Mouse (Mus musculus) liver, postnatal 0 days (tissue): ENCODE measurements around the gene Mllt6. TPM values are rescaled to one million over a fixed set of nuclear protein-coding genes. Genes with fewer than 3 reads are reported as not detected.

Source experiments
- ATAC-seq: fragments of 200-750 bp; cut with Nextera tagmentation; 2 replicates; pipeline ENCODE4 v1.8.0; 2017; ENCODE audit warnings: mild to moderate bottlenecking, moderate library complexity
- DNase-seq: peaks from one replicate; pipeline ENCODE4 v3.0.0-alpha.2; 2016
- H3K27ac ChIP-seq: fragments of 300-500 bp; sonication (generic); 2 replicates; pipeline ENCODE4 v1.5.1; 2014; ENCODE audit warnings: antibody characterized with exemption, moderate library complexity, mild to moderate bottlenecking, low read depth
- H3K27me3 ChIP-seq: fragments of 300-500 bp; sonication (generic); 2 replicates; pipeline ENCODE4 v1.6.1; 2014; ENCODE audit warnings: low read length, control low read depth, mixed read lengths; ENCODE audit not compliant: insufficient read depth
- H3K36me3 ChIP-seq: fragments of 300-500 bp; sonication (generic); replicated peaks from 2 replicates; pipeline ENCODE4 v1.6.1; 2014; ENCODE audit warnings: mild to moderate bottlenecking, control low read depth, low read length, moderate library complexity, mixed read lengths; ENCODE audit not compliant: insufficient read depth
- H3K4me1 ChIP-seq: fragments of 300-500 bp; sonication (generic); 2 replicates; pipeline ENCODE4 v1.6.1; 2014; ENCODE audit warnings: antibody characterized with exemption, mild to moderate bottlenecking, control low read depth; ENCODE audit not compliant: insufficient read depth
- H3K4me2 ChIP-seq: fragments of 300-500 bp; sonication (generic); 2 replicates; pipeline ENCODE4 v1.6.1; 2014; ENCODE audit warnings: low read depth, mild to moderate bottlenecking, low read length, moderate library complexity, mixed read lengths
- H3K4me3 ChIP-seq: fragments of 300-500 bp; sonication (generic); 2 replicates; pipeline ENCODE4 v1.5.1; 2014; ENCODE audit warnings: low read depth, low read length
- H3K9ac ChIP-seq: fragments of 300-500 bp; sonication (generic); replicated peaks from 2 replicates; pipeline ENCODE4 v1.6.1; 2014; ENCODE audit warnings: mild to moderate bottlenecking, moderate library complexity
- H3K9me3 ChIP-seq: fragments of 300-500 bp; sonication (generic); 2 replicates; pipeline ENCODE4 v1.6.1; 2016; ENCODE audit warnings: mild to moderate bottlenecking, control low read depth, low read length, mixed read lengths
- CTCF ChIP-seq: sonication (generic); IDR thresholded peaks from 2 replicates; pipeline ENCODE4 v1.5.1; 2016; ENCODE audit warnings: antibody characterized with exemption, low read depth
- EP300 ChIP-seq: IDR thresholded peaks from 2 replicates; pipeline ENCODE4 v1.6.1; 2016; ENCODE audit warnings: antibody characterized with exemption, low read depth, mild to moderate bottlenecking
- WGBS: fragments of 180-500 bp; shearing (Covaris S2); extraction: QIAGEN DNeasy Blood & Tissue Kit; methylation state at CpG from one replicate; pipeline ENCODE4 v1.1.7; 2014; ENCODE audit not compliant: insufficient replicate concordance; 5-methylcytosine and 5-hydroxymethylcytosine counted together
- polyA plus RNA-seq: library from polyadenylated mRNA; unstranded; fragments of >200 nt; fragmentation: Nextera tagmentation; extraction: Ambion mirVana; gene quantifications from 2 replicates; pipeline ENCODE4 v1.2.1, GENCODE M21; 2015

The Mllt6 gene
- polyA plus RNA-seq, 1 experiment from 2014 or later, result 0.32 TPM

GRCm38 (mm10) chr11:97625551-97625950 is 37.7 kb upstream of the Mllt6 start:
- Histone ChIP-seq H3K27me3 (peaks cover 76% of the 10 kb centered on the region), H3K4me2 (no peak overlapping the region), H3K4me3 (no peak overlapping the region), H3K4me1 (peaks cover 8% of the 10 kb centered on the region; the same call in 1 of the 2 replicates), H3K9ac (no peak overlapping the region), H3K27ac (no peak overlapping the region), H3K36me3 (no peaks in the 10 kb centered on the region), H3K9me3 (no peaks in the 10 kb centered on the region)
- no peak for DNase-seq
- no peak for ATAC-seq
- TF ChIP-seq CTCF (no peak), EP300 (no peak)
- WGBS, result 40% methylated on average over 5 of the region's 5 CpGs

- no peak overlapping the region for H3K4me2 ChIP-seq
- ATAC-seq, result no peak
- H3K9ac ChIP-seq, result no peak overlapping the region
- H3K4me3 ChIP-seq, result no peak overlapping the region
- peaks cover 8% of the 10 kb centered on the region; the same call in 1 of the 2 replicates for H3K4me1 ChIP-seq
- no peaks in the 10 kb centered on the region for H3K9me3 ChIP-seq
- no peaks in the 10 kb centered on the region for H3K36me3 ChIP-seq
- TF ChIP-seq CTCF (no peak), EP300 (no peak)
- H3K27me3 ChIP-seq, result peaks cover 85% of the 10 kb centered on the region
- no peak overlapping the region for H3K27ac ChIP-seq
- no peak for DNase-seq
- 23% methylated on average over 13 of the region's 13 CpGs for whole genome bisulfite sequencing
Measured at GRCm38 (mm10) chr11:97626431-97626830, 36.8 kb upstream of the Mllt6 start.

GRCm38 (mm10) chr11:97626850-97627249 is 36.4 kb upstream of the Mllt6 start:
- 33% methylated on average over 10 of the region's 10 CpGs for WGBS
- peaks cover 87% of the 10 kb centered on the region for H3K27me3 ChIP-seq
- no peak for DNase-seq
- no peak for ATAC-seq
- H3K4me2 ChIP-seq, result no peak overlapping the region
- no peaks in the 10 kb centered on the region for H3K36me3 ChIP-seq
- peaks cover 8% of the 10 kb centered on the region; the same call in 1 of the 2 replicates for H3K4me1 ChIP-seq
- no peaks in the 10 kb centered on the region for H3K9me3 ChIP-seq
- H3K4me3 ChIP-seq, result no peak overlapping the region
- no peak overlapping the region for H3K9ac ChIP-seq
- no peak overlapping the region for H3K27ac ChIP-seq
- TF ChIP-seq EP300 (no peak), CTCF (no peak)

GRCm38 (mm10) chr11:97627556-97628302 is 35.5 kb upstream of the Mllt6 start:
- Histone ChIP-seq H3K36me3 (no peaks in the 10 kb centered on the region), H3K4me3 (peak overlapping the region; percentile 47), H3K4me2 (peak overlapping the region; percentile 85), H3K27me3 (peaks cover 87% of the 10 kb centered on the region), H3K9me3 (no peaks in the 10 kb centered on the region), H3K27ac (no peak overlapping the region), H3K9ac (no peak overlapping the region), H3K4me1 (peaks cover 8% of the 10 kb centered on the region; the same call in 1 of the 2 replicates)
- no peak for TF ChIP-seq CTCF
- no peak for TF ChIP-seq EP300
- DNase-seq (no peak), ATAC-seq (no peak)
- WGBS, result 17% methylated on average over 30 of the region's 30 CpGs

- DNase-seq (no peak), ATAC-seq (no peak)
- Histone ChIP-seq H3K9ac (no peak overlapping the region), H3K4me2 (peak overlapping the region; percentile 85), H3K27ac (no peak overlapping the region), H3K36me3 (no peaks in the 10 kb centered on the region), H3K4me1 (peaks cover 8% of the 10 kb centered on the region; the same call in 1 of the 2 replicates), H3K27me3 (peaks cover 83% of the 10 kb centered on the region), H3K4me3 (peak overlapping the region; percentile 47), H3K9me3 (no peaks in the 10 kb centered on the region)
- TF ChIP-seq EP300 (no peak), CTCF (no peak)
- 1% methylated on average over 28 of the region's 28 CpGs for WGBS
Measured at GRCm38 (mm10) chr11:97628303-97628567, 35.0 kb upstream of the Mllt6 start.

- Histone ChIP-seq H3K27me3 (peaks cover 77% of the 10 kb centered on the region), H3K9me3 (no peaks in the 10 kb centered on the region), H3K4me2 (peak overlapping the region; percentile 85), H3K9ac (peak overlapping the region; percentile 70), H3K36me3 (no peaks in the 10 kb centered on the region), H3K27ac (no peak overlapping the region), H3K4me3 (peak overlapping the region; percentile 47), H3K4me1 (peaks cover 8% of the 10 kb centered on the region; the same call in 1 of the 2 replicates)
- TF ChIP-seq EP300, result no peak
- no peak for TF ChIP-seq CTCF
- WGBS, result 1% methylated on average over 88 of the region's 106 CpGs
- DNase-seq (peak; percentile 33), ATAC-seq (peak; percentile 37)
Measured at GRCm38 (mm10) chr11:97628568-97629518, 34.4 kb upstream of the Mllt6 start.
